Mouse (Mus musculus) midbrain, embryonic 14.5 days (tissue): ENCODE measurements at regions not wholly inside any gene's neighbourhood (a gene's known extent, or its start where the extent isn't known, plus 50 kb on each side); places are given as distances from the start of the nearest gene placed in this dataset.

Experiments
- ATAC-seq: fragments of 200-750 bp; cut with Nextera tagmentation; 2 replicates; pipeline ENCODE4 v1.8.0; 2017; ENCODE audit warnings: moderate number of reproducible peaks, moderate library complexity; ENCODE audit not compliant: low FRiP score, low TSS enrichment
- DNase-seq: peaks from one replicate; pipeline ENCODE4 v3.0.0-alpha.2; 2015
- H3K27ac ChIP-seq: fragments of 300-500 bp; sonication (generic); replicated peaks from 2 replicates; pipeline ENCODE4 v1.5.1; 2014; ENCODE audit warnings: mild to moderate bottlenecking, low read depth, low read length, moderate library complexity
- H3K27me3 ChIP-seq: fragments of 300-500 bp; sonication (generic); 2 replicates; pipeline ENCODE4 v1.6.1; 2014; ENCODE audit warnings: low read length, control low read depth, mixed read lengths; ENCODE audit not compliant: control insufficient read depth, insufficient read depth
- H3K36me3 ChIP-seq: fragments of 300-500 bp; sonication (generic); 2 replicates; pipeline ENCODE4 v1.6.1; 2014; ENCODE audit warnings: low read length, control low read depth; ENCODE audit not compliant: control insufficient read depth, insufficient read depth
- H3K4me1 ChIP-seq: fragments of 300-500 bp; sonication (generic); 2 replicates; pipeline ENCODE4 v1.6.1; 2014; ENCODE audit warnings: mild to moderate bottlenecking, antibody characterized with exemption, low read length, control low read depth; ENCODE audit not compliant: control insufficient read depth, insufficient read depth
- H3K4me2 ChIP-seq: fragments of 300-500 bp; sonication (generic); 2 replicates; pipeline ENCODE4 v1.6.1; 2014; ENCODE audit warnings: mild to moderate bottlenecking, low read length, moderate library complexity
- H3K4me3 ChIP-seq: fragments of 300-500 bp; sonication (generic); replicated peaks from 2 replicates; pipeline ENCODE4 v1.5.1; 2014; ENCODE audit warnings: low read depth, low read length
- H3K9ac ChIP-seq: fragments of 300-500 bp; sonication (generic); replicated peaks from 2 replicates; pipeline ENCODE4 v1.6.1; 2014; ENCODE audit warnings: mild to moderate bottlenecking, low read length, moderate library complexity
- H3K9me3 ChIP-seq: fragments of 300-500 bp; sonication (generic); 2 replicates; pipeline ENCODE4 v1.6.1; 2016; ENCODE audit warnings: low read length, control low read depth, mixed read lengths; ENCODE audit not compliant: control insufficient read depth
- WGBS: fragments of 180-500 bp; shearing (Covaris S2); extraction: QIAGEN DNeasy Blood & Tissue Kit; methylation state at CpG from one replicate; pipeline ENCODE4 v1.1.7; 2014; 5-methylcytosine and 5-hydroxymethylcytosine counted together

DNA sequence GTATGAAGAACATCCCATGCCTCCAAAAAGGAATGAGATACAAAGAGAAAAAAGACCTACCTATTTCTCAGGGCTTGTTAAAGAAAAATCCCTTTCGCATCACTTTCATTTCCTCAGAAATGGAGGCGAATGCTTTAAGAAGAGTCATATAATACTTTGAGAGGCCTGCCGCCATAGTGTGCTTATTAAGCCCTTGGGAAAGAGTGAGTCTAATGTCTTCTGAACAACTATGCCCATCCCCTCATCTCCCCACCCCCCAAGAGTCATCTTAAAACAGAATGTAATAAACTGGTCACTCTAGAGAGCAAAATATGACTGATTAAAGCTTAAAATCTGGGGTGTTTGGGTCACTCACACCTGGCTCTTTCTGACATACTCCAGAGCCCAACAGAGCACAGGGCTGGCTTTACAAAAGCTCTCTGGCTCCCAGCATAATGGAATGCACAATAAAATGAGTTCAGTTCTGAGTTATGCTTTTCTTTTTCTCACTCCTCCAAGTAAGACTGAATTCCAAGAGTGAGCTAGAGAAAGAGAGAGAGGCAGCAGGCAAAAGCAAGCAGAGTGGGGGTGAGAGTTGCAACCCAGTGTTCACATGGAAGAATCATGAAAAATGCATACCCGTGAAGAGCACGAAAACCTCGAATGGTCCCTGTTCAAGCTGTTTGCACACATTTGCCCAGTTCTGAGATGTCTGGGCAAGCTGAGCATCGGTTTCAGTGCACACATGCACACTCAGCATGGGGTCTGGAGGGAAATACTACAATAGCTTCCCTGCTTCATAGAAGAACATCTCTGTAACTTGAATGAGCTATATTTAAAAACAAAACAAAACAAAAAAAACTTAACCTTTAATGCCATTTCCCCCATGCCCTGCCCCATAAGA, 180.0 kb upstream of the Spats2l start:
- H3K27ac ChIP-seq, result no peak overlapping the region
- WGBS, result 72% methylated on average over 7 of the region's 7 CpGs
- peak; percentile 18 for DNase-seq

DNA sequence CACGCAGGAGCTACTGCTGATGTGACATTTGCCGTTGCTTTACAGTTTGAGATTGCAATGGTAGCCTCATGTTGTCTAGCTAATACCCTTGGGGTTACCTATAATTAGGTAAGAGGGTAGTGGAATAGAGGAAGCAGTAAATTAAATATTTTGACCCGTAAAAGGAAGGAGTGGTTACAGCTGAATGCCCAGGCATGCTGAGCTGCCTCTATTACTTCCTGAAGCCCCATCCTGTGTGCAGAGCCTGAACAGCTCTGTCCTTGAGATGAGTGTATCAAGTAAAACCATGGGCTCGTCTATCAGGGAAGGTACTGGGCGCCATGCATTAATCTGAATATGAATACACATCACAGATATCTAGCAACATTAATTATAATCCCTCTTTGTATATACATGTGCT, 179.1 kb upstream of the Spats2l start:
- Histone ChIP-seq H3K4me1 (no peaks in the 10 kb centered on the region), H3K27me3 (no peaks in the 10 kb centered on the region), H3K4me2 (no peak overlapping the region), H3K27ac (no peak overlapping the region), H3K9ac (no peak overlapping the region), H3K4me3 (no peak overlapping the region), H3K36me3 (no peaks in the 10 kb centered on the region), H3K9me3 (no peaks in the 10 kb centered on the region)
- 58% methylated on average over 5 of the region's 5 CpGs for WGBS
- no peak for DNase-seq
- no peak for ATAC-seq

More for the DNA sequence above, 180.0 kb upstream of the Spats2l start:
- H3K4me2 ChIP-seq, result no peak overlapping the region
- no peaks in the 10 kb centered on the region for H3K9me3 ChIP-seq
- ATAC-seq, result no peak
- no peak overlapping the region for H3K4me3 ChIP-seq
- H3K36me3 ChIP-seq, result no peaks in the 10 kb centered on the region
- H3K4me1 ChIP-seq, result no peaks in the 10 kb centered on the region
- no peak overlapping the region for H3K9ac ChIP-seq
- no peaks in the 10 kb centered on the region for H3K27me3 ChIP-seq

DNA sequence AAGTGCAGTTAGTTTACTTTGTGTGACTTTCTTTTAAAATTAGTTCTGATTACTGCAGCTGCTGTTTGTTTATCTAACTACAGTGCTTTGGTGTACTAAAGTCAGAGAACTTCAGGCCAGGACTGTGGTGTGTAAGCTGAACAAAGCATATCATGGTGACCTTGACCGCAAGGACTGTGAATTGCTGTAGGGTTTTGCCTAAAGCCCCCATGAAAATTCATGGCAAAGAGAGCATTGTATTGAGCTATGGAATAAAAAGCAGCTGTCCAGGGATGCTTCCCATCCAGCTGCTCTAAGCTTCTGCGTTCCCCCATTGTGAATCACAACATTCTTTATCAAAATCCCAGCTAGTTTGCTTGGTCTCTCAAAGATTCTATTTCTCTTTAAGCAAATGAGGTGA, 173.0 kb upstream of the Spats2l start:
- H3K27me3 ChIP-seq, result no peaks in the 10 kb centered on the region
- no peak for DNase-seq
- H3K4me2 ChIP-seq, result no peak overlapping the region
- H3K36me3 ChIP-seq, result no peaks in the 10 kb centered on the region
- no peak for ATAC-seq
- H3K9ac ChIP-seq, result no peak overlapping the region
- 20% methylated on average over 2 of the region's 2 CpGs for WGBS
- no peak overlapping the region for H3K27ac ChIP-seq
- H3K9me3 ChIP-seq, result no peaks in the 10 kb centered on the region
- no peak overlapping the region for H3K4me3 ChIP-seq
- no peaks in the 10 kb centered on the region for H3K4me1 ChIP-seq

DNA sequence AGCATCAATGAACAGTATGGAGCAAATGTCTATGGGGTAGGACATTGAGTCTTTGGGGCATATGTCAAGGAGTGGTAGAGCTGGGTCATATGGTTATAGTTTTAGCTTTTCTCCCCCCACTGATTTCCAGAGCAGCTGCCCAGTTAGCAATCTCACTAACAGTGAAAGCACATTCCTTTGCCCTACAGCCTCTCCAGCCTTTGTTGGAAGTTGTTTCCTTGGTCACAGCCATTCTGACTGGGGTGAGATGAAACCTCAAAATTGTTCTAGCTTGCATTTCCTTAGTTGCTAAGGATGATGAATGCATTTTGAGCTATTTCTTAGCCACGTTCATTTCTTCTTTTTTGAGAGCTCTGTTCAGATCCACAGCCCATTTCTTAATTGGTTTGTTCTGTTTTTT, 168.4 kb upstream of the Spats2l start:
- H3K27ac ChIP-seq, result no peak overlapping the region
- ATAC-seq (no peak), DNase-seq (no peak)
- 63% methylated on average over 1 of the region's 1 CpGs for WGBS
- H3K9me3 ChIP-seq, result no peaks in the 10 kb centered on the region
- H3K36me3 ChIP-seq, result no peaks in the 10 kb centered on the region
- H3K4me3 ChIP-seq, result no peak overlapping the region
- H3K4me1 ChIP-seq, result peaks cover 7% of the 10 kb centered on the region
- H3K4me2 ChIP-seq, result no peak overlapping the region
- no peak overlapping the region for H3K9ac ChIP-seq
- no peaks in the 10 kb centered on the region for H3K27me3 ChIP-seq

DNA sequence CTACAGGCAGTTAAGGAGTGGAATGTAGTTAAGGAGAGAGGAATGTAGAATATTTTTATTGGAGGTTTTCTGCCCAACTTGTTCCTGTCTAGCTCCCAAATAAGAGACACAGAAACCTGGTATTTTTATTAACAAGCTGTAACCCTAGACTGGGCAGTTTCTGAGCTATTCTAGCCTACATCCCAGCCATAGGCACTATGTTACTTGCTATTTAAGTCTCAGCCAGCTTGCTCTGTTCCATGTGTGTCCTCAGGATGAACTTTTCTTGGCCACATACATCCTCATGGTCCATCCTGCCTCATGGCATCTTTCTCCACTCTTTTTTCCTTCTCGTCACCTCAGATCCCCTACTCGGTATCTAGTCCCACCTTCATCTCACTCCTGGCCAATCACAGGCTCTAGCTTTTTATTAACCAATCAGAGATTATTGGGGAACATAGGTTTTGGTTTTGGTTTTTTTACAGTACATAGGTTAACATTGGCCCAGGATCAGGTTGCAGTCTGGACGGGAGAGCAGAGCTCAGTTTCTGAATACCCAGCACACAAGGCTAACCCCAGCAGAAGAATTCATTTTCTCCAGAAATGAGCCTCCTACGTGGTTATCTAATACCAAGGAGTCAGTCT, 167.8 kb upstream of the Spats2l start:
- H3K4me2 ChIP-seq, result no peak overlapping the region
- H3K9me3 ChIP-seq, result no peaks in the 10 kb centered on the region
- H3K4me3 ChIP-seq, result no peak overlapping the region
- H3K27me3 ChIP-seq, result no peaks in the 10 kb centered on the region
- H3K36me3 ChIP-seq, result no peaks in the 10 kb centered on the region
- 83% methylated on average over 4 of the region's 4 CpGs for WGBS
- ATAC-seq, result no peak
- DNase-seq, result no peak
- H3K9ac ChIP-seq, result no peak overlapping the region
- H3K4me1 ChIP-seq, result peaks cover 7% of the 10 kb centered on the region
- no peak overlapping the region for H3K27ac ChIP-seq

DNA sequence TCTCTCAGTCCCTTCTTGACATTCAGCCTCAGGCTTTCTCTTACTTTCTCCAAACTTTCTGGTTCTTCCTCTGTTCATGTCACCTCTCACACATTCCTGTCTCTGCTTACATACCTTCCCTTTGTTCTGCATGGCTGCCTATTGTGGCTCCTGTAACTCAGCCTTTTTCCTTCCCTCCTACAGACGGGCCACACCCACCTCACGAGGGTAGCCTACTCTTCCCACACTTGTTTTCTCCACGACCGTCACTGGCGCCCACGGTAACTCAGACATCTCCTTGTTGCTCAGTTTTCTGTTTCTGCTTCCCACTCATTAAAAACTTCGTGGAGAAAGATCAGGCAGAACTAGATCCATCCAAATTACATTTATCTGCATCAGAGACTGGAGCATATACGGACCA, 166.9 kb upstream of the Spats2l start:
- DNase-seq (no peak), ATAC-seq (no peak)
- H3K36me3 ChIP-seq, result no peaks in the 10 kb centered on the region
- H3K9ac ChIP-seq, result no peak overlapping the region
- no peaks in the 10 kb centered on the region for H3K27me3 ChIP-seq
- no peak overlapping the region for H3K27ac ChIP-seq
- no peak overlapping the region for H3K4me3 ChIP-seq
- peaks cover 7% of the 10 kb centered on the region for H3K4me1 ChIP-seq
- H3K4me2 ChIP-seq, result no peak overlapping the region
- 70% methylated on average over 8 of the region's 8 CpGs for WGBS
- no peaks in the 10 kb centered on the region for H3K9me3 ChIP-seq

DNA sequence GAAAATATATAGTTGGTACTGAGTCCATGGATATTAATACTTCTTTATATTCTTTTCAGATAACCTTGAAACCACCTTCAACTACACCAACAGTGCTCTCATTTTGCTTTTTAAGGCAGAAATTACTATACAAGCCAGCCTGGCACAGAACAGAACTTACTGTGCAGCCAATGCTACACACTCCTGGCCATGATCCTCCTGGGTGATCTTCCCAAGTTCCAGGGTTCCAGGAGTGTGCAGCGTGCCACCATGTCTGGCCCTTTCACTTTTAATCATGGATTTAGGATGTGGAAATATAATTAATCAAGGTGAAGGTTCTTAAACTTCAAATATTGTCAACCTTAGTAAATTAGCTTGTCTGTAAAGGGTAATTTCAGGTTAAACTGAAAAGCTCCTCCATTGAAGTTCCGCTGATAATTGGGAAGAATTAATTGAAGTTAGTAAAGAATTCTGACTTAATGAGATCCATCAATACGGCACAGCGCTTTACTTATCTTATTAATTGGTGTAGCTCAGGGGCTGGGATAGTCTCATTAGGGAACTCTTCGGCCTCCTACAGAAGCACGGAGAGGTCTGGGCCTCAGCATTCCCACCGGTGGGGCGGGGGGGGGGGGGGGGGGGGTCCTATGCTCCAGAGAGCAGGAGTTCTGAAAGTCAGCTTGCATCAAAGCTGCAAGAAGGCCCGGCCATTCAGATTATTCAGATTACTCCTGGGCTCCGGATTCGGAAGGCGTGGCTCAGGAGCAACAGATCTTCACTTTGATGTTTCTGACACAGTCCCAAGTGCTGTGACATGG, 166.1 kb upstream of the Spats2l start:
- no peak overlapping the region for H3K27ac ChIP-seq
- ATAC-seq, result peak; percentile 21; the same call in 1 of the 2 replicates
- H3K4me2 ChIP-seq, result no peak overlapping the region
- no peaks in the 10 kb centered on the region for H3K9me3 ChIP-seq
- H3K9ac ChIP-seq, result no peak overlapping the region
- WGBS, result 17% methylated on average over 12 of the region's 12 CpGs
- peak; percentile 34 for DNase-seq
- no peaks in the 10 kb centered on the region for H3K27me3 ChIP-seq
- H3K4me1 ChIP-seq, result peaks cover 15% of the 10 kb centered on the region
- H3K36me3 ChIP-seq, result no peaks in the 10 kb centered on the region
- no peak overlapping the region for H3K4me3 ChIP-seq

DNA sequence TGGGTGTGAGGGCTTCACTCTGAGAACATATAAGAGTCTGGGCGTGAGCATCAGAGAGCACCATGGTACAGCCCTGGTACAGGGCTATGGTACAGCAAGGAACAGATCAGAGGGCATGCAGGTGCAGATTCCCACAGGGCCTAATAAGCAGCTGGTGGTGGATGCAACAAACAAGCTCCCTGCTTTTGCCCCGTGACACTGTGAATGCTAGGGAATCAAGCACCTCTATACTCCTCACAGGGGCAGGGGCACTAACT, 165.6 kb upstream of the Spats2l start:
- WGBS, result 4% methylated on average over 2 of the region's 2 CpGs
- DNase-seq (no peak), ATAC-seq (peak; percentile 35)
- Histone ChIP-seq H3K4me1 (peaks cover 21% of the 10 kb centered on the region), H3K9ac (no peak overlapping the region), H3K36me3 (no peaks in the 10 kb centered on the region), H3K27ac (0 out of 2 replicates have a peak overlapping the region, but pooled peaks have one; percentile 32), H3K4me2 (no peak overlapping the region), H3K27me3 (no peaks in the 10 kb centered on the region), H3K9me3 (no peaks in the 10 kb centered on the region), H3K4me3 (no peak overlapping the region)
